Mouse (Mus musculus): ENCODE measurements around the gene Wdr47. TPM values are rescaled to one million over a fixed set of nuclear protein-coding genes. Genes with fewer than 3 reads are reported as not detected.
A peak's percentile ranks its signal among the peaks of the same experiment; 100 is the strongest.

The Wdr47 gene
- polyA plus RNA-seq (2012), result 0.09 and 0.11 TPM in 2 replicates

- no peak for TF ChIP-seq GATA1 (IDR thresholded peaks at IDR 0.05; ENCODE audit: low read length)
- TF ChIP-seq TAL1 (IDR thresholded peaks at IDR 0.05; ENCODE audit: low read length), result no peak
- H3K36me3 ChIP-seq (ENCODE audit: control insufficient read depth), result no peaks in the 10 kb centered on the region
- H3K27me3 ChIP-seq (ENCODE audit: control insufficient read depth), result peaks cover 18% of the 10 kb centered on the region
- H3K4me3 ChIP-seq (replicated peaks), result peak within 1 kb of the TSS; percentile 86
- H3K4me1 ChIP-seq (ENCODE audit: control insufficient read depth), result peaks cover 23% of the 10 kb centered on the region
- H3K9me3 ChIP-seq (ENCODE audit: control insufficient read depth, low read length), result no peaks in the 10 kb centered on the region
These were observed at the start of gene Wdr47 for GRCm38 (mm10) chr3:108590786-108591529. Wdr47 (plus strand) TSS chr3:108591279.

- no peaks in the 10 kb centered on the region for H3K9me3 ChIP-seq (ENCODE audit: control insufficient read depth, low read length)
- TF ChIP-seq TAL1 (IDR thresholded peaks at IDR 0.05; ENCODE audit: low read length) (no peak), GATA1 (IDR thresholded peaks at IDR 0.05; ENCODE audit: low read length) (no peak)
- no peaks in the 10 kb centered on the region for H3K36me3 ChIP-seq (ENCODE audit: control insufficient read depth)
- peaks cover 24% of the 10 kb centered on the region for H3K27me3 ChIP-seq (ENCODE audit: control insufficient read depth)
- no peak overlapping the region for H3K4me3 ChIP-seq (replicated peaks)
- peaks cover 4% of the 10 kb centered on the region for H3K4me1 ChIP-seq (ENCODE audit: control insufficient read depth)
These were observed 48.8 kb upstream of the Wdr47 start for GRCm38 (mm10) chr3:108542299-108542698.

GRCm38 (mm10) chr3:108554111-108554561, 36.9 kb upstream of the Wdr47 start:
- Histone ChIP-seq H3K36me3 (ENCODE audit: control insufficient read depth) (peaks cover 32% of the 10 kb centered on the region), H3K4me1 (ENCODE audit: control insufficient read depth) (peaks cover 37% of the 10 kb centered on the region), H3K27me3 (ENCODE audit: control insufficient read depth) (peaks cover 14% of the 10 kb centered on the region), H3K4me3 (replicated peaks) (peak overlapping the region; percentile 85), H3K9me3 (ENCODE audit: control insufficient read depth, low read length) (no peaks in the 10 kb centered on the region)
- TF ChIP-seq GATA1 (IDR thresholded peaks at IDR 0.05; ENCODE audit: low read length) (no peak), TAL1 (IDR thresholded peaks at IDR 0.05; ENCODE audit: low read length) (no peak)

- TF ChIP-seq TAL1 (IDR thresholded peaks at IDR 0.05; ENCODE audit: low read length), result no peak
- TF ChIP-seq GATA1 (IDR thresholded peaks at IDR 0.05; ENCODE audit: low read length), result no peak
These were observed 36.3 kb upstream of the Wdr47 start for GRCm38 (mm10) chr3:108554587-108555312.

GRCm38 (mm10) chr3:108557888-108558287, 33.2 kb upstream of the Wdr47 start:
- H3K9me3 ChIP-seq (ENCODE audit: control insufficient read depth, low read length), result no peaks in the 10 kb centered on the region
- TF ChIP-seq GATA1 (IDR thresholded peaks at IDR 0.05; ENCODE audit: low read length) (no peak), TAL1 (IDR thresholded peaks at IDR 0.05; ENCODE audit: low read length) (peak; percentile 27; the same call in 1 of the 3 replicates)
- H3K27me3 ChIP-seq (ENCODE audit: control insufficient read depth), result peaks cover 2% of the 10 kb centered on the region
- H3K36me3 ChIP-seq (ENCODE audit: control insufficient read depth), result peaks cover 50% of the 10 kb centered on the region
- H3K4me1 ChIP-seq (ENCODE audit: control insufficient read depth), result peaks cover 69% of the 10 kb centered on the region
- no peak overlapping the region for H3K4me3 ChIP-seq (replicated peaks)

More at GRCm38 (mm10) chr3:108554587-108555312, 36.3 kb upstream of the Wdr47 start:
- Histone ChIP-seq H3K27me3 (ENCODE audit: control insufficient read depth) (peaks cover 14% of the 10 kb centered on the region), H3K4me3 (replicated peaks) (peak overlapping the region; percentile 85), H3K4me1 (ENCODE audit: control insufficient read depth) (peaks cover 43% of the 10 kb centered on the region), H3K36me3 (ENCODE audit: control insufficient read depth) (peaks cover 38% of the 10 kb centered on the region), H3K9me3 (ENCODE audit: control insufficient read depth, low read length) (no peaks in the 10 kb centered on the region)

- Histone ChIP-seq H3K36me3 (ENCODE audit: control insufficient read depth) (peaks cover 37% of the 10 kb centered on the region), H3K9me3 (ENCODE audit: control insufficient read depth, low read length) (no peaks in the 10 kb centered on the region), H3K4me1 (ENCODE audit: control insufficient read depth) (peaks cover 64% of the 10 kb centered on the region), H3K4me3 (replicated peaks) (peak within 1 kb of the TSS; percentile 85), H3K27me3 (ENCODE audit: control insufficient read depth) (peaks cover 2% of the 10 kb centered on the region; the same call in 1 of the 2 replicates)
- TF ChIP-seq GATA1 (IDR thresholded peaks at IDR 0.05; ENCODE audit: low read length), result no peak
These were observed 28.8 kb upstream of the Wdr47 start, which contains the start of gene Tmem167b for GRCm38 (mm10) chr3:108562133-108562730. Tmem167b (minus strand) TSS chr3:108562466.

- H3K9me3 ChIP-seq (ENCODE audit: control insufficient read depth, low read length), result no peaks in the 10 kb centered on the region
- TF ChIP-seq GATA1 (IDR thresholded peaks at IDR 0.05; ENCODE audit: low read length) (no peak), TAL1 (IDR thresholded peaks at IDR 0.05; ENCODE audit: low read length) (no peak)
- peaks cover 2% of the 10 kb centered on the region for H3K27me3 ChIP-seq (ENCODE audit: control insufficient read depth)
- peaks cover 31% of the 10 kb centered on the region for H3K36me3 ChIP-seq (ENCODE audit: control insufficient read depth)
- H3K4me1 ChIP-seq (ENCODE audit: control insufficient read depth), result peaks cover 58% of the 10 kb centered on the region
- H3K4me3 ChIP-seq (replicated peaks), result peak overlapping the region; percentile 85
These were observed 28.3 kb upstream of the Wdr47 start for GRCm38 (mm10) chr3:108562777-108563271.

GRCm38 (mm10) chr3:108563309-108563708, 27.8 kb upstream of the Wdr47 start:
- Histone ChIP-seq H3K9me3 (ENCODE audit: control insufficient read depth, low read length) (no peaks in the 10 kb centered on the region), H3K27me3 (ENCODE audit: control insufficient read depth) (peaks cover 5% of the 10 kb centered on the region), H3K4me1 (ENCODE audit: control insufficient read depth) (peaks cover 53% of the 10 kb centered on the region), H3K4me3 (replicated peaks) (peak overlapping the region; percentile 85), H3K36me3 (ENCODE audit: control insufficient read depth) (peaks cover 26% of the 10 kb centered on the region)
- no peak for TF ChIP-seq TAL1 (IDR thresholded peaks at IDR 0.05; ENCODE audit: low read length)
- no peak for TF ChIP-seq GATA1 (IDR thresholded peaks at IDR 0.05; ENCODE audit: low read length)

Measured in erythroblast, embryonic 14.5 days (primary cell).